Mouse (Mus musculus): ENCODE data around the gene Efcab11.

The Efcab11 gene

GRCm38 (mm10) chr12:99756213-99756612, 128.0 kb downstream of the Efcab11 start:
- DNase-seq (ENCODE audit: low spot score in 2 of 2), result no peak

- no peak for DNase-seq (ENCODE audit: low spot score in 2 of 2)
Observed at GRCm38 (mm10) chr12:99752986-99753385, 131.3 kb downstream of the Efcab11 start.

- no peak for DNase-seq (ENCODE audit: low spot score in 2 of 2)
Observed at GRCm38 (mm10) chr12:99749391-99749790, 134.8 kb downstream of the Efcab11 start.

- peak; percentile 14 to 16 for DNase-seq (ENCODE audit: low spot score in 2 of 2)
Observed at GRCm38 (mm10) chr12:99741631-99742030, 142.6 kb downstream of the Efcab11 start.

DNA sequence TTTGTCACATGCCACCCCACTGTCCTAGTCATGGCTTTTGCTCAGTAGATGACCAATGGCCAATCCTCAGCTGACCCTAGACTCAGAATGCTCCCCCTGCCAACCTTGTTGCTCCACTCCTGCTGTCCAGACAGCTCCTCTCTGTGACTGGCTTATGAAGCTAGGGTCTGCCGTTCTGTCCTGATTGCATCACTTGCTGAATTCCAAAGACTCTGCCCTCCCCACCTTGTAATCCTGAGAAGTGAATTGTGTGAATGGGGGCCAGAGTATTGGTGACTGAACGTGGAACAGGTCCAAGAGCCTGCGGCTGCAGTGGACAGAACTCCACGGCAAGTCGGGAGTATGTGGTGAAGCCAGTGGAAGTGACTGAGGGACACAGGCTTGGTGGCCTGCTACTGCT, 145.0 kb downstream of the Efcab11 start:
- no peak for DNase-seq (ENCODE audit: low spot score in 2 of 2)

- DNase-seq (ENCODE audit: low spot score in 2 of 2), result no peak
Observed at GRCm38 (mm10) chr12:99738256-99738655, 146.0 kb downstream of the Efcab11 start.

DNA sequence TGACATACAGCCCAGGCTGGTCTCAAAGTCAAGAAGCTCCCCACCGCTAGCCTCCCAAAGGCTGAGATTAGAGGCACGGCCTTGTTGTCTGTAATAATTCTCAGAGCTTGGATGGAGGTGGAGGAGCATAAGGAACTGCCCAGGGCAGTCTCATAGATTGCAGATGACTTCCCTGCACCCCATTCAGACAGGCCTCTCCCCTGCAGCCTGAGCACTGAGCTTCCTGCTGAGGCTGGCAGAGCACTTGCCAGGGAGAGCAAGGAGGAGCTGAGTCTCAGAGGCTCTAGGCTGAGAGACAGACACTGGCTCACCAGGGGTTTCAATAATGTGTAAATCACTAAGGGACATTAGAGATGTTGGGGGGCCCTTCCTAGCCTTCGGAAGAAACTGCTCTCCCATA, 147.3 kb downstream of the Efcab11 start:
- no peak for DNase-seq (ENCODE audit: low spot score in 2 of 2)

DNA sequence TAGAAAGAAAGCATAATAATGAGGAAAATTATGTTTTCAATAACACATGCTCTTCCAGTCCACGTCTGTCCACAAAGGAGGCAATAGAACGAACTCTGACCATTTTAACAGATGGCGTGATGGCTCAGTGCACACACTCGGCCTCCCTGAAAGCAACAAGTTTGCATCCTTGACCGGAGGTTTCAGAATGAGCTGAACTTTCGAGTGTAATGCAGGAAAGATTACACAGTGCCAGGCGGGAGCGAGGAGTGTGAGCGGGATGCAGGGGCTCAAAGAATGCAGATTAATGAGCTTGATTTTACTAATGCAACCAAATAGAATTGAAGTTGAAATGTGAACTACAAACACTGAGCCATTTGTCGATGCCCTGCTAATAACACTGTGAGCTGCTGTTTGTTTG, 149.1 kb downstream of the Efcab11 start:
- DNase-seq (ENCODE audit: low spot score in 2 of 2), result no peak

DNA sequence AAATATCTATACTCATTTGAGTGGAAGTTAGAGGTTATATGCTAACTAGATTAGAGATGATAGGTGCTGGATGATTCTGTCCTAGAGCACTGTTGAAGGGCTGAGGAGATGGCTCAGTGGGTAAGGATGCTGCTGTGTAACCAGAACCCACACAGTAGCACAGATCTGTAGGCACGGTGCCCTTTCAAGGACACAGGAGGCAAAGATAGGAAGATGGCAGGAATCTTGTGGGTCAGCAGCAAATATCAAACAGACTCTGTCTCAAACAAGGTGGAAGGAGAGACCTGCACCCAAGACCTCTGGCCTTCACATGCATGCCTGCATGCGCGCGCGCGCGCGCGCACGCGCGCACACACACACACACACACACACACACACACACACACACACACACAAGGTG, 160.0 kb downstream of the Efcab11 start:
- DNase-seq (ENCODE audit: low spot score in 2 of 2), result no peak

GRCm38 (mm10) chr12:99723791-99724190, 160.4 kb downstream of the Efcab11 start:
- DNase-seq (ENCODE audit: low spot score in 2 of 2), result no peak

GRCm38 (mm10) chr12:99721318-99721717, 162.9 kb downstream of the Efcab11 start:
- DNase-seq (ENCODE audit: low spot score in 2 of 2), result no peak

DNA sequence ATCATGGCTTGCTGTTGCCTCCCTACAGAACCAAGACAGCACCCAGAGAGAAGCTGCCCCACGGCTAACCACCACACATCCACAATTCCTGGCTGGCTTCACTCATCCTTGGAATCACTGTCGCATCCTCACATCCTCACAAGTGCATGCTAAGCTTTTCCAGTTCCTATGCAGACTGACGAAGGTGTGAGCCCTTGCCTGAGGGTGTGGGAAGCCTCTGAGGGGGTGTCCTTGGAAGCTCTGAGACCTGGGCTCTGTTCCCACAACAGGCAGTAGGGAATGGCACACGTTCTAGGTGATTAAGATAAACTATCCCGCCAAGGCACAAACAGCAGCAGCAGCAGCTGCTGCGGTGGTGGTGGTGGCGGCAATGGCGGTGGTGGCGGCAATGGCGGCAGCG, 164.5 kb downstream of the Efcab11 start:
- no peak for DNase-seq (ENCODE audit: low spot score in 2 of 2)

DNA sequence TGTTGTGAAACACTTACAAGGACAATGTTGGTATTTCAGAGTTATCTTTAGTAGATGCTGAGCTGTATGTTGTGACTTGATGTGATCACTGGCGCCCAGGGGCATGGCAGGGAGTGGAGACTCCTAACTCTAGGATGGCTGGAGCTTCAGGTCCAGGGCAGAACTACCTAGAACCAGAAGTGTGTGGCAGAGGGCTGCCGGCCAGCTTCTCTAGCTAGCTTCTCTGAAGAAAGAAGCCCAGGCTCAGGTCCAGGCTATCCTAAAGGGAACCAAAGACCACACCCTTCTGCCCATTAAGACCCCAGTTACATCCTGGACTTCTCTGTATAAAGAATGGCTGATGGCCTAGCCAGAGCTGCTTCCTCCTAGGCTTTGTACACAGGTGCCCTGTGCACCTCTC, 166.1 kb downstream of the Efcab11 start:
- no peak for DNase-seq (ENCODE audit: low spot score in 2 of 2)

GRCm38 (mm10) chr12:99716038-99716610, 168.1 kb downstream of the Efcab11 start:
- no peak for DNase-seq (ENCODE audit: low spot score in 2 of 2)

GRCm38 (mm10) chr12:99715129-99716037, 168.9 kb downstream of the Efcab11 start:
- DNase-seq (ENCODE audit: low spot score in 2 of 2), result no peak

- DNase-seq (ENCODE audit: low spot score in 2 of 2), result no peak
Observed at GRCm38 (mm10) chr12:99712214-99712613, 172.0 kb downstream of the Efcab11 start.

DNA sequence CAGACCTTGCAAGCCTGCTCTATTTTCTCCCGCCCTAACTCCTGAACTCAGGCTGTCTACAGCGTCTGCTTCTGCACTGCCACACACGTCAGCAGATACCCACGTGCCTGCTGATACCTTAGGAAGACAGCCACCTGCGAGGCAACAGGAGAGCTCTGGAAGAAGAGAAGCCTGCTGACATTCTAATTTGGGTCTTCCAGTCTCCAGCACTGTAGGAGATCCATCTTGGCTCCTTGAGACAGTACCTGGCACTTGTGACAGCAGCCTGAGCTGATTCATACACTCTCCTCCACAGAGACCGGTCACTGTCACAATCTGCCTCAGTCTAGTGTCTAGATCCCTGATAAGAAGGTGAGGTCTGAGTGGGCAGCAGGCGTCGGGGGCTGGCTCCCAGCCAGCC, 182.0 kb downstream of the Efcab11 start:
- DNase-seq (ENCODE audit: low spot score in 2 of 2), result no peak

DNA sequence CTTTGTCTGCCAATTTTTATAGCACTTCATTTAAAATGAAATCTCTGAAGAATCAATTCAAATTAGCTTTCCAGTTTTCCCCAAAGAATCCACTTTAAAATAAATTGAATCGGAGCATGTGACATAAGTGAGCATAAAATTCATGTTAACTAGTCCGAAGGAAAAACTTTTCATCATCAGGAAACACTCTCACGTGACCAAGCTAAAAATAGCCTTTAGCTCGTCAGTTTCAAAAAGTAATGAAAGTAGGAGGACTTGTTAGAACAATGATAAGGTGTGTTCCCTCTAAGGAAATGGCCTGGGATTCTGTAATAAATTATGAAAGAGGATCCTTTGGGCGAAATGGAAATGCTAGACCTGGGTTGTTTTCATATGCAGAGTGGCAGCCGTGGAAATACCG, 183.9 kb downstream of the Efcab11 start:
- no peak for DNase-seq (ENCODE audit: low spot score in 2 of 2)

DNA sequence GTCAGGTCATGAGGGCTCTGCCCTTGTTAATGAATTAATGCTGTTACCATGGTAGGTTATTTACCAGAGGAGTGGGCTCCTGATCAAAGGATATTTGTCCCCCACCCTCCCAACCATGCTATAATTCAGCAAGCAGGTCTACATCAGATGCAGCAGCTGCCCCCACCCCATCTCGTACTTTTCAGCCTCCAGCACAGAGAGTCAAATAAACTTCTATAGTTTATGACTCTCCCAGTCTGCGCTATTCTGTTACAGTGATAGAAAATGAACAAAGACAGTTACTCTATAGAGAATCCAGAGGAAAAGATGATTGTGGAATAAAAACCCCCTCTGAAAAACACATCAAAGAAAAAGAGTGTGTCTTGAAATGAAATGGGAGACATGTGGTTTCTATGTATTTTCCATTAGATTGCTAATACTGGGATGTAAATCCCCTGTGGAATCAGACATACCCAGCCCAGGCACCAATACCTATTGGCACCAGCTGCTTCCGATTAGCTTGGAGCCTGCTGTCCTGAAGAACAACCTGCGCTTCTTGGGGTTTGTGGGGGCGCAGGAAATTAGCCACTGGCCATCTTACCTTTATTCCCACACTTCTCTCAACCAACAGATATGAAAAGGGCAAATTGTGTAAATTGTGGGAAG, 184.7 kb downstream of the Efcab11 start:
- no peak for DNase-seq (ENCODE audit: low spot score in 2 of 2)

GRCm38 (mm10) chr12:99694066-99694465, 190.2 kb downstream of the Efcab11 start:
- no peak for DNase-seq (ENCODE audit: low spot score in 2 of 2)

DNA sequence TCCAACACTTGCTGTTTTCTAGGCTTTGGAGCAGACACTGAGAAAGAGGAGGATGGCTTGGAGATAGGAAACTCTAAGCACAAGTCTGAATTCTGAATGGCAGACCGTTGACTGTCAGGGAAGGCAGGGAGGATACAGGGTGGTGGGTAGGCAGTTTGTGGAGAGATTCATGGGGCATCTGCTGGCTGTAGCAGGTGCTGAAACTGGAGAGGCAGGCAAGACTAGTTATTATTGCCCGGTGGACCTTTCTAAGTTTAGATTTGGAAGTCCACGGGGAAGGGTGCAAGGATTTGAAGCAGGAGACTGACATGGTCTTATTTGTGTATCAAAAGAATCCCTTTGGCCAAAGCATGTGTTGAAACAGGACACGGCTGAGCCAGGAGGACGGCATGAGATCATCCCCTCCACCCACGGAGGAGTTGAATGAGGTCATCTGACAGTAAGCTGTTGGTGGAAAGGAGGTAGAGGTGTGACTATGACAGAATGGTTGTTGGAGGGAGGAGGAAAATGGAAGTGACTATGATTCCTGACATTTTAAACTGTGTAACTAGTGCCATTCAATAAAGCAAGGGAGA, 197.7 kb downstream of the Efcab11 start:
- DNase-seq (ENCODE audit: low spot score in 2 of 2), result no peak

- DNase-seq (ENCODE audit: low spot score in 2 of 2), result no peak
Observed at GRCm38 (mm10) chr12:99685451-99686100, 198.7 kb downstream of the Efcab11 start.
